Mouse (Mus musculus): ENCODE measurements around the gene Sema5b. TPM values are rescaled to one million over a fixed set of nuclear protein-coding genes. Genes with fewer than 3 reads are reported as not detected.

Sema5b gene
- total and polyA plus RNA-seq, 2 experiments from 2014 or later = 12.8 to 30.1 TPM

DNA sequence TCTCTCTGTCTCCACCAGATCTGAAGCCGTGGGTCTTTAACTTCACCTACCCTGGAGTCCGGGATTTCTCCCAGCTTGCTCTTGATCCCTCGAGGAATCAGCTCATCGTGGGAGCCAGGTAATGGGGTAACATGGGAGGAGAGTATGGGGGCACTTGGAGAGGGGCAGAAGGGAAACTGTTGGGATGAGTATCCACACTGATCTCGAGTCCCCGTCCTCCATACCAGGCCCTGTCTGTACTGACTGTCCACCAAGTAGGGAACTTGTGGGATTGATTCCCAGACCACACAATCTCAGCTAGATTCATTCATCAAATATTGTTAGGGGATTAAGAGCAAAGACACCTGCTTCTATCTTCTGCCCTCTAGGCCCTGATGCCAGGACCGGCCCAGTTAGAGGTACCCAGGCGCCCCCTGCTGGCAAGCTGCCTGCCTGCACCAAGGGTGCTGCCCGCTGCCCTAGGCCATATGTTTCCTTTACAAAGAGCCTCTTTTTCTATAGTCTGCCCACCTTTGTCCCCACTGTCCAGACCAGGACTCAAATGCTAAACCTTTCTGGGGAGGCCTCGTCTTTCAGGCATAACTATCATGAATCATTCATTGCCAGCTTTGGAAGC lies 87.2 kb downstream of the Sema5b start:
- Histone ChIP-seq H3K9ac (no peak overlapping the region), H3K36me3 (ENCODE audit: insufficient read depth) (no peaks in the 10 kb centered on the region), H3K27me3 (ENCODE audit: insufficient read depth, low read length) (no peaks in the 10 kb centered on the region), H3K9me3 (ENCODE audit: low read length) (no peaks in the 10 kb centered on the region), H3K4me3 (ENCODE audit: low read depth, low read length) (no peak overlapping the region), H3K4me1 (ENCODE audit: insufficient read depth) (peaks cover 6% of the 10 kb centered on the region; the same call in 1 of the 2 replicates), H3K27ac (ENCODE audit: low read depth, low read length) (no peak overlapping the region), H3K4me2 (ENCODE audit: low read depth) (no peak overlapping the region)
- TF ChIP-seq CTCF (IDR thresholded peaks at IDR 0.05; ENCODE audit: low read depth) = peak; percentile 89
- WGBS = 36% methylated on average over 10 of the region's 10 CpGs
- DNase-seq (peak; percentile 72), ATAC-seq (peak; percentile 67)

DNA sequence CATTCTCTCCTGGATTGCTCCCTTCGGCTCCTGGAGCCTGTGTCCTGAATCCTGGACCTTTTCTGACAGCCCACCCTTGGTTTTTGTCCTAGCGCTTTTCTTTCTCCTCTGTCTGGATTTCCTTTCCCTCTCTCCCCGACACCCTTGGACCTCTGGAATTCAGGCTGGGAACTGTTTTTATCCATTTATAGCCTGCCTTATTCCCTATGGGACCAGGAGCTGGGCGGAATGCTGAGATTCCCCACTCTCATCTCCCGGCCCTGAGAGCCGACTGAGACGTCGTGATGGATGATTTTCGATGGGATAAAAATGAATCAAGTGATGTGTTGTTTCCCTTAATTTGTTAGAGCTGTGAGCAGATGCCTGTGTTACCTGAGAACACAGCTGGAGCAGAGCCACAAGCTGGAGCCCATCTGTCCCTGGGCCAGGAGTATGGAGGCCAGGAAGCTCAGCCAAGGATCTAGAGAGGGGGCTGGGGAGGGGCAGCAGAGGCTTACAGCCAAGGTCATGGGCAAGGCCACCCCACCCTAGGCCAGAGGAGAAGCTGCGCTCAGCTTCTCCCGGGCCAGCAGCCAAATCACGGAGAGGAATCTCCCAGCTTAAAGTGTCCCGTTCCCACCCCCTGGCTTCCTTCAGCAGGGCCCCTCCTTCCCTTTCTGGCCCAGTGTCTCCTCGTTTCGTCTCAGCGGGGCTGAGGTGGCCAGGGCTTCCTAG lies 89.7 kb downstream of the Sema5b start:
- DNase-seq = no peak
- Histone ChIP-seq H3K36me3 (ENCODE audit: insufficient read depth) (no peaks in the 10 kb centered on the region), H3K9ac (no peak overlapping the region), H3K9me3 (ENCODE audit: low read length) (no peaks in the 10 kb centered on the region), H3K27ac (ENCODE audit: low read depth, low read length) (no peak overlapping the region), H3K4me1 (ENCODE audit: insufficient read depth) (no peaks in the 10 kb centered on the region), H3K4me2 (ENCODE audit: low read depth) (no peak overlapping the region), H3K27me3 (ENCODE audit: insufficient read depth, low read length) (no peaks in the 10 kb centered on the region), H3K4me3 (ENCODE audit: low read depth, low read length) (no peak overlapping the region)
- no peak for TF ChIP-seq CTCF (IDR thresholded peaks at IDR 0.05; ENCODE audit: low read depth)
- WGBS = 46% methylated on average over 16 of the region's 16 CpGs
- no peak for ATAC-seq

DNA sequence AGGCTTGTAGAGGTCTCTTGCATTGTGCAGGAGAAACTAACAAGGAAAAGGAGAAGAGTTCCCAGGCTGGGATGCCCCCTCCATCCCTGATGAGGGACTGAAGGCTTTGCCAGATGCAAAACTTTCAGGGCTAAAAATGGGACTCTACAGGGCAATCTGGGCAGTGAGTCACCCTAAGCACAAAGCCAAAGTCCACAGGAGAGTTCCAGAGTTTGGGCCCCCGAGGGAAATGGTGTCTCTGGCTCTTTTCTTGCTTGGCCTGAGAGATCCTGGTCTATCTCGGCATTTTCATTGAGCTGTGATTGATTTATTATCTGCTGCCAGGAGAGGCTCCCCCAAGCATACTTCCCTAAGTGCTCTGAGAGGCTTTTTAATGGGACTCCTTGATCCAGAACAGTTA lies 92.1 kb downstream of the Sema5b start:
- H3K27ac ChIP-seq (ENCODE audit: low read depth, low read length) = no peak overlapping the region
- ATAC-seq (no peak), DNase-seq (no peak)
- WGBS = 53% methylated on average over 2 of the region's 2 CpGs
- no peaks in the 10 kb centered on the region for H3K4me1 ChIP-seq (ENCODE audit: insufficient read depth)
- no peak for TF ChIP-seq CTCF (IDR thresholded peaks at IDR 0.05; ENCODE audit: low read depth)
- H3K27me3 ChIP-seq (ENCODE audit: insufficient read depth, low read length) = no peaks in the 10 kb centered on the region
- no peaks in the 10 kb centered on the region for H3K36me3 ChIP-seq (ENCODE audit: insufficient read depth)
- no peak overlapping the region for H3K9ac ChIP-seq
- no peak overlapping the region for H3K4me3 ChIP-seq (ENCODE audit: low read depth, low read length)
- no peak overlapping the region for H3K4me2 ChIP-seq (ENCODE audit: low read depth)
- no peaks in the 10 kb centered on the region for H3K9me3 ChIP-seq (ENCODE audit: low read length)

DNA sequence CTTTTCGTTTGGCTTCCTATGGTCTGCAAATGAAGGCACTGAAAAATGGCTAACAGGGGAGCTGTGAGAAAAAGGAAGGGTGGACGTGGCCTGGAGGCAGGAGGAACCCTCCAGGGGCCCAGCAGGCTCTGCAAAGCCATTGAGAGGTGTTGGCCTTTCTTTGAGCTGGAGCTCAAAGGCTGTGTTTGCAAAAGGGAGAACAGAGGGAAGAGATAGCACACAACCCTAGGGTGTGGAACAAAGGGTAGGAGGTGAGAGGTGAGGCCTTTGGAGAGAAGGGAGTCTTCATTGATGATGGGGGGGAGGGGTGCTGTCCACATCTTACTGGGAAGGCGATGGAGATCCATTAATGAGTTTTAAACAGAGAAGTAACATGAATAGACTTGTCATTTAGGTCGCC lies 94.0 kb downstream of the Sema5b start:
- H3K4me3 ChIP-seq (ENCODE audit: low read depth, low read length) = no peak overlapping the region
- no peak overlapping the region for H3K9ac ChIP-seq
- no peaks in the 10 kb centered on the region for H3K9me3 ChIP-seq (ENCODE audit: low read length)
- no peak for TF ChIP-seq CTCF (IDR thresholded peaks at IDR 0.05; ENCODE audit: low read depth)
- WGBS = 73% methylated on average over 4 of the region's 4 CpGs
- no peak overlapping the region for H3K27ac ChIP-seq (ENCODE audit: low read depth, low read length)
- H3K27me3 ChIP-seq (ENCODE audit: insufficient read depth, low read length) = no peaks in the 10 kb centered on the region
- H3K4me2 ChIP-seq (ENCODE audit: low read depth) = no peak overlapping the region
- no peaks in the 10 kb centered on the region for H3K36me3 ChIP-seq (ENCODE audit: insufficient read depth)
- ATAC-seq (no peak), DNase-seq (no peak)
- no peaks in the 10 kb centered on the region for H3K4me1 ChIP-seq (ENCODE audit: insufficient read depth)

DNA sequence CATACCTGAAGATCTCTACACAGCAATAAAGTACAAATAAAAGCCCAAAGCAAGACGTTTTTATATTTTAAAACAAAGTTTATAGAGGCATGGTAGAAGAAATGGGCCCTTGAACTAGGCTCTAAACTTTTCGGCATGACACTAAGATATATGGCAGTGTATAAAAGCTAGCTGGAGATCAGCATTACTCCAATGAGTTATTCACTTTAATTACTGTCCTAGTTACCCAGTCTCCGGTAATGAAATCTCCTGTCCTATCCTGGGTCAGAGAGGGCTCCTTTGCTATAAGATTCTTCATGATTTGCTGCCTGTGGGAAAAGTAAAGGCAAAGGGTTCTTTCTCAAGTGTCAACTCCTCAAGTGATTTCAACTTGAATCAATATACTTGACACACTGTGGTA lies 98.6 kb downstream of the Sema5b start:
- WGBS = 87% methylated on average over 3 of the region's 3 CpGs
- H3K36me3 ChIP-seq (ENCODE audit: insufficient read depth) = no peaks in the 10 kb centered on the region

DNA sequence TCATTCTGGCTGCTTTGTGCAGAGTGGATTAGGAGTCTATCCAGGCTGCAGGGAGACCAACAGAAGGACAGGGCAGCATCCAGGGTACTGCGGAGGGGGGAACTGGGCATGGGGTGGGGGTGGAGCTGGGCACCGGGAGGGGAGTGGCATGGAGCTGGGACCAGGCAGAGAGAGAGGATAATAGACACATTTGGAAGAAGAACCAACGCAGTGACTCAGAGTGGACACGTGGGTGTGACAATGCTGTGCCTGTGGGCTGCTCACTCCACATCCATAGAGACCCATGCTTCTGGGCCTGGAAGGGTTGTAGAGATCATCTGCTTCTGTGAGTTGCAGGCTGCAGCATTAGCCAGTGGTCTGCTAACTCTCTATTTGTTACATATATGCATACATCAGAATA lies 107.9 kb downstream of the Sema5b start:
- Histone ChIP-seq H3K36me3 (ENCODE audit: insufficient read depth) (no peaks in the 10 kb centered on the region), H3K4me3 (ENCODE audit: low read depth, low read length) (no peak overlapping the region), H3K9ac (no peak overlapping the region), H3K4me1 (ENCODE audit: insufficient read depth) (no peaks in the 10 kb centered on the region), H3K27ac (ENCODE audit: low read depth, low read length) (no peak overlapping the region), H3K27me3 (ENCODE audit: insufficient read depth, low read length) (no peaks in the 10 kb centered on the region), H3K4me2 (ENCODE audit: low read depth) (no peak overlapping the region), H3K9me3 (ENCODE audit: low read length) (no peaks in the 10 kb centered on the region)
- peak; percentile 36; the same call in 1 of the 2 replicates for ATAC-seq
- WGBS = 83% methylated on average over 4 of the region's 4 CpGs
- no peak for TF ChIP-seq CTCF (IDR thresholded peaks at IDR 0.05; ENCODE audit: low read depth)
- no peak for DNase-seq

More for the DNA sequence above, 98.6 kb downstream of the Sema5b start:
- DNase-seq = no peak
- no peaks in the 10 kb centered on the region for H3K9me3 ChIP-seq (ENCODE audit: low read length)
- no peak for ATAC-seq
- H3K4me2 ChIP-seq (ENCODE audit: low read depth) = no peak overlapping the region
- H3K9ac ChIP-seq = no peak overlapping the region
- no peak overlapping the region for H3K27ac ChIP-seq (ENCODE audit: low read depth, low read length)
- H3K4me1 ChIP-seq (ENCODE audit: insufficient read depth) = no peaks in the 10 kb centered on the region
- H3K4me3 ChIP-seq (ENCODE audit: low read depth, low read length) = no peak overlapping the region
- no peaks in the 10 kb centered on the region for H3K27me3 ChIP-seq (ENCODE audit: insufficient read depth, low read length)
- no peak for TF ChIP-seq CTCF (IDR thresholded peaks at IDR 0.05; ENCODE audit: low read depth)

DNA sequence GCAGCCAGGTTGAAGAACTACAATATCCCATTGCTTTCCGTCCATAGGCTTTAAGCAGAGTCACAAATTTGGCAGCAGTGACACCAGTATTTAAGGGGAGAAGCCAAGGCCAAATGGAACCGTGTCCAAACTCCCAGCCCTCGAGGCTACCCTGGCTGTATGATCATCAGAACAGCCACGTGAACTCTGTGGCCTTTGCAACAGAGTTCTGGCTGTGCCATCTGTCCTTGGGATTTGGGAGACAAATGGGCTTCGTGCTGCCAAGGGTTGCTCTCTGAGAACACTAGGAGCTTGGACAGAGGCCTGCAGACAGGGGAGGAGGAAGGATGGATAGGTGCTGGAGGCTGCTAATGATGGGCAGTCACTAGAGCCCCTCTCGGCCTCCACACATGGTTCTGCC lies 111.3 kb downstream of the Sema5b start:
- DNase-seq (no peak), ATAC-seq (no peak)
- no peak overlapping the region for H3K9ac ChIP-seq
- 51% methylated on average over 6 of the region's 6 CpGs for WGBS
- no peak overlapping the region for H3K4me2 ChIP-seq (ENCODE audit: low read depth)
- no peaks in the 10 kb centered on the region for H3K4me1 ChIP-seq (ENCODE audit: insufficient read depth)
- no peaks in the 10 kb centered on the region for H3K36me3 ChIP-seq (ENCODE audit: insufficient read depth)
- no peak overlapping the region for H3K4me3 ChIP-seq (ENCODE audit: low read depth, low read length)
- no peaks in the 10 kb centered on the region for H3K9me3 ChIP-seq (ENCODE audit: low read length)
- H3K27me3 ChIP-seq (ENCODE audit: insufficient read depth, low read length) = no peaks in the 10 kb centered on the region
- no peak for TF ChIP-seq CTCF (IDR thresholded peaks at IDR 0.05; ENCODE audit: low read depth)
- no peak overlapping the region for H3K27ac ChIP-seq (ENCODE audit: low read depth, low read length)
